Mouse (Mus musculus) R1 (cell line): ENCODE measurements around the gene Slc38a7.
"Not testable (repeated sequence)": the region's sequence is repeated elsewhere in the genome, so short reads cannot be mapped to it uniquely, and the experiment has no call there.

Experiments used
- DNase-seq: peaks from one replicate; pipeline ENCODE4 v3.0.0-alpha.2; 2018; ENCODE audit warnings: low read depth, low spot score

The Slc38a7 gene

GRCm38 (mm10) chr8:95853102-95853843 is at the start of gene Slc38a7:
Slc38a7 (minus strand) TSS chr8:95853539.
- DNase-seq, result peak; percentile 97

GRCm38 (mm10) chr8:95901864-95902263 is 48.5 kb upstream of the Slc38a7 start:
- DNase-seq, result peak; percentile 76

- DNase-seq, result no peak
Measured at GRCm38 (mm10) chr8:95893701-95894100, 40.4 kb upstream of the Slc38a7 start.

- DNase-seq, result peak; percentile 95
Measured at GRCm38 (mm10) chr8:95888285-95889136, 35.2 kb upstream of the Slc38a7 start, which contains the start of gene Got2. Got2 (minus strand) TSS chr8:95888547.

- DNase-seq, result peak; percentile 63
Measured at GRCm38 (mm10) chr8:95887578-95888284, 34.4 kb upstream of the Slc38a7 start.

GRCm38 (mm10) chr8:95886647-95887577 is 33.6 kb upstream of the Slc38a7 start:
- DNase-seq, result no peak

- no peak for DNase-seq
Measured at GRCm38 (mm10) chr8:95885966-95886365, 32.6 kb upstream of the Slc38a7 start.

- no peak for DNase-seq
Measured at GRCm38 (mm10) chr8:95885271-95885841, 32.0 kb upstream of the Slc38a7 start.

- DNase-seq, result no peak
Measured at GRCm38 (mm10) chr8:95884491-95884890, 31.2 kb upstream of the Slc38a7 start.

- no peak for DNase-seq
Measured at GRCm38 (mm10) chr8:95882191-95882590, 28.9 kb upstream of the Slc38a7 start.

- no peak for DNase-seq
Measured at GRCm38 (mm10) chr8:95881576-95881975, 28.2 kb upstream of the Slc38a7 start.

GRCm38 (mm10) chr8:95879823-95880222 is 26.5 kb upstream of the Slc38a7 start:
- DNase-seq, result no peak

- DNase-seq, result peak; percentile 92
Measured at GRCm38 (mm10) chr8:95878176-95878962, 25.0 kb upstream of the Slc38a7 start.

GRCm38 (mm10) chr8:95875270-95875669 is 21.9 kb upstream of the Slc38a7 start:
- no peak for DNase-seq

GRCm38 (mm10) chr8:95871690-95872089 is 18.4 kb upstream of the Slc38a7 start:
- no peak for DNase-seq

- DNase-seq, result peak; percentile 45
Measured at GRCm38 (mm10) chr8:95864851-95865250, 11.5 kb upstream of the Slc38a7 start.

GRCm38 (mm10) chr8:95863761-95864440 is 10.6 kb upstream of the Slc38a7 start:
- DNase-seq, result not testable (repeated sequence)

GRCm38 (mm10) chr8:95854174-95854573 is 835 bp upstream of the Slc38a7 start:
- no peak for DNase-seq

GRCm38 (mm10) chr8:95852290-95852689 is 1.0 kb downstream of the Slc38a7 start:
- DNase-seq, result no peak
